Mouse (Mus musculus) G1E (cell line): ENCODE data around the gene Taok1.

Experiments
- CTCF ChIP-seq: IDR thresholded peaks from 2 replicates; pipeline ENCODE4 v1.5.1; 2012; ENCODE audit warnings: low read depth, low read length, inconsistent platforms, mixed read lengths
- GATA1 ChIP-seq: IDR thresholded peaks from 2 replicates; pipeline ENCODE4 v1.6.1; 2012; ENCODE audit warnings: borderline replicate concordance, low read length, inconsistent platforms, mixed read lengths

- TF ChIP-seq CTCF (no peak), GATA1 (no peak)
Observed at GRCm38 (mm10) chr11:77585201-77585600, 22.4 kb downstream of the Taok1 start.
